Mouse (Mus musculus) olfactory bulb, adult 2 months (tissue): ENCODE data around the gene Unc5b.

ENCODE experiments used
- CTCF ChIP-seq: fragments of 200-500 bp; IDR thresholded peaks from 2 replicates; pipeline ENCODE4 v1.5.1; 2012; ENCODE audit warnings: low read depth, mild to moderate bottlenecking, low read length, moderate library complexity; ENCODE audit not compliant: insufficient read depth
- POLR2A ChIP-seq: fragments of 200-500 bp; IDR thresholded peaks from 2 replicates; pipeline ENCODE4 v1.6.1; 2012; ENCODE audit warnings: mild to moderate bottlenecking, low read depth, low read length, moderate library complexity; ENCODE audit not compliant: insufficient read depth

DNA sequence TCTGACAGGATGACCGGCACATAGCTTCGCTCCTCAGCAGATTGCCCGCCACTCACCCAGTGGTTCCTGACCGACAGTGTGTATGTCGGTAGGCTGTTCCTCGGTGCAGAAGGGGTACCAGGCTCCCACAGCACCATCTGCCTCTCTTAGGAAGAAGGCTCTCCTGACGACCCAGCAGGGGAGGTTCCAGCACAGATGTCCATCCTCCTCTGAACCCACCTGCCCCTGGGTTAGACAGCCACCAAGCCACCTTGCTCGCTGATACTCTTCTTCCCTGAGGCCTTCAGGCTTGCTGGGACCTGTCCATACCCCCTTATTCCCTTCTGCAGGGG is 25.2 kb downstream of the Unc5b start:
- no peak for TF ChIP-seq POLR2A
- no peak for TF ChIP-seq CTCF
